Mouse (Mus musculus): ENCODE measurements around the gene Rp9.

DNA sequence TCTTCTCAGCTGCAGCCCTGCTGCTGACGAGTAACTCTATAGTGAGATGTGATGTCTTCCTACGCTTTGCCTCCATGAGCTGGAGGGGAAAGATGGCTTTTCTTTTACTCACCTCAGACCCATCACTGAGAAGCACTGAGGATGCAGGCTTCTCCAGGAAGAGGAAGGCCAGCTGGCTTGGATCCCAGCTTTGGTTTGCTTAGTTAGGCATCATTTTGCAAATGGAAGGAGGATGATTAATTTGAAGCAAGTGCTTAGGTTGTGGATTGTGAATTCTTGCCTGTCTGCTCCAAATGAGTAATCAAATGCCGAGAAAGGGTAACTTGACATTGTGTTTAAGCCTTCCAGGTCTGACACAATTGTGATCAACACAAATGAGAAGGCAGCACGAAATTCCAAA is 70.5 kb downstream of the Rp9 start:
- TF ChIP-seq POLR2A (IDR thresholded peaks at IDR 0.05; ENCODE audit: extremely low read depth, insufficient read depth, low read length) (no peak), CTCF (IDR thresholded peaks at IDR 0.05; ENCODE audit: extremely low read depth, insufficient read depth, low read length) (no peak)
